In genomic region chr12:111188295-111188694, GRCm38 (mm10) we compare ENCODE assay signal across 35 mouse cellular contexts. TPM values are rescaled to one million over a fixed set of nuclear protein-coding genes. Genes with fewer than 3 reads are reported as not detected.
"Had no signal": no experiment of that assay in that cellular context is flagged by ENCODE, and none has a peak within 500 bp of the region (broad histone marks: within the 10 kb centered on the region; RNA-seq: fewer than 3 reads in every experiment).

No protein-coding gene starts in this region.

- H3K9me3 ChIP-seq: embryonic facial prominence, embryonic 10.5 days; embryonic facial prominence, embryonic 12.5 days; embryonic facial prominence, embryonic 13.5 days; embryonic facial prominence, embryonic 15.5 days; forebrain, embryonic 10.5 days; forebrain, embryonic 12.5 days; forebrain, embryonic 13.5 days; forebrain, embryonic 15.5 days had no signal

- H3K36me3 ChIP-seq: embryonic facial prominence, embryonic 12.5 days; embryonic facial prominence, embryonic 13.5 days; embryonic facial prominence, embryonic 15.5 days; forebrain, embryonic 12.5 days; forebrain, embryonic 15.5 days had no signal

- H3K4me2 ChIP-seq: embryonic facial prominence, embryonic 12.5 days; embryonic facial prominence, embryonic 13.5 days; embryonic facial prominence, embryonic 15.5 days; forebrain, embryonic 12.5 days; forebrain, embryonic 13.5 days; forebrain, embryonic 15.5 days had no signal

- ATAC-seq: forebrain, embryonic 13.5 days; forebrain, embryonic 14.5 days; forebrain, embryonic 15.5 days; forebrain, embryonic 16.5 days; forebrain, postnatal 0 days had no signal

- H3K27ac ChIP-seq: embryonic facial prominence, embryonic 10.5 days; embryonic facial prominence, embryonic 12.5 days; embryonic facial prominence, embryonic 13.5 days; embryonic facial prominence, embryonic 15.5 days; forebrain, embryonic 10.5 days; forebrain, embryonic 12.5 days; forebrain, embryonic 13.5 days; forebrain, embryonic 15.5 days; gastrocnemius, adult 2 months; heart, adult 2 months had no signal

- H3K9ac ChIP-seq: embryonic facial prominence, embryonic 12.5 days; embryonic facial prominence, embryonic 13.5 days; embryonic facial prominence, embryonic 15.5 days; forebrain, embryonic 12.5 days; forebrain, embryonic 13.5 days; forebrain, embryonic 15.5 days; forebrain, postnatal 0 days had no signal

- H3K27me3 ChIP-seq: embryonic facial prominence, embryonic 12.5 days; embryonic facial prominence, embryonic 13.5 days; embryonic facial prominence, embryonic 15.5 days; forebrain, embryonic 12.5 days; forebrain, embryonic 13.5 days; forebrain, embryonic 15.5 days had no signal

- H3K4me3 ChIP-seq: embryonic facial prominence, embryonic 10.5 days; embryonic facial prominence, embryonic 12.5 days; embryonic facial prominence, embryonic 13.5 days; embryonic facial prominence, embryonic 15.5 days; erythroblast, embryonic 14.5 days; forebrain, embryonic 10.5 days; forebrain, embryonic 12.5 days; forebrain, embryonic 13.5 days; forebrain, embryonic 15.5 days; gastrocnemius, adult 2 months; heart, adult 2 months had no signal

- DNase-seq: cerebellum, adult 2 months; cerebellum, adult 8-10 months; cerebellum, adult 9-10 months; cerebellum, adult 9-11 months; cerebellum, postnatal 10 days; cerebellum, postnatal 14 days; cerebellum, postnatal 25 days; cerebellum, postnatal 36 days; embryo, embryonic 11 days; forebrain, postnatal 0 days; gastrocnemius, adult 2 months; gastrocnemius, postnatal 10 days; gastrocnemius, postnatal 14 days; gastrocnemius, postnatal 25 days; gastrocnemius, postnatal 36 days; heart, adult 11 months; heart, adult 18-20 months; heart, adult 2 months had no signal

RNA-seq across cellular contexts. Expression of gene 4930595D18Rik, which starts 4.0 kb away (rescaled TPM):
- polyA plus RNA-seq: cerebellum, adult 2 months; cortical plate, adult 2 months; embryonic facial prominence, embryonic 10.5 days; embryonic facial prominence, embryonic 11.5 days; embryonic facial prominence, embryonic 12.5 days; embryonic facial prominence, embryonic 13.5 days; embryonic facial prominence, embryonic 14.5 days; embryonic facial prominence, embryonic 15.5 days; erythroblast, embryonic 14.5 days; forebrain, embryonic 10.5 days; forebrain, embryonic 11.5 days; forebrain, embryonic 12.5 days; forebrain, embryonic 14.5 days; forebrain, embryonic 15.5 days; forebrain, embryonic 16.5 days; forebrain, postnatal 0 days; frontal cortex, adult 2 months; gonadal fat pad, adult 2 months; heart, adult 2 months had no signal
